Mouse (Mus musculus): ENCODE measurements around the gene Npepps. TPM values are rescaled to one million over a fixed set of nuclear protein-coding genes. Genes with fewer than 3 reads are reported as not detected.

The Npepps gene
- polyA plus RNA-seq, 1 experiment from 2014 or later, result 142 TPM

DNA sequence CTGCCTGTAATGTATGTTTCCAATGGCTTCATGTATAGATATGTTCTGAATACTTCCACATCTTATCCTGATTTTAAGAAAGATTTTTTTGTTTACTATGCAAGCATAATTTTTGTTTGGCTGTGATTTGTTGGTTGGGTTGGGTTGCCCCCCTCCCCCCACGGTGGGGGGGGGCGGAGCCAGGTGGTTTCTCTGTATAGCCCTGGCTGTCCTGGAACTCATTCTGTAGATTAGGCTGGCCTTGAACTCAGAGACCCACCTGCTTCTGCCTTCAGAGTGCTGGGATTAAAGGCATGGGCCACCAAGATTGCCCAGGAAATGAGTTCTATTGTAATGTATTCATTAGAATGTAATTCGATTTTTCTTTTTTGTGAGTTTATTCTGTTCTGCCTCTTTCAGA is 91.2 kb downstream of the Npepps start:
- Histone ChIP-seq H3K4me3 (peak overlapping the region; percentile 92), H3K9me3 (no peaks in the 10 kb centered on the region), H3K4me2 (peak overlapping the region; percentile 60), H3K36me3 (peaks cover 13% of the 10 kb centered on the region), H3K27ac (replicated peaks) (no peak overlapping the region), H3K4me1 (replicated peaks) (peaks cover 35% of the 10 kb centered on the region), H3K27me3 (no peaks in the 10 kb centered on the region), H3K9ac (no peak overlapping the region)
- ATAC-seq (ENCODE audit: low FRiP score, low read depth), result no peak
- 40% methylated on average over 3 of the region's 3 CpGs for WGBS

DNA sequence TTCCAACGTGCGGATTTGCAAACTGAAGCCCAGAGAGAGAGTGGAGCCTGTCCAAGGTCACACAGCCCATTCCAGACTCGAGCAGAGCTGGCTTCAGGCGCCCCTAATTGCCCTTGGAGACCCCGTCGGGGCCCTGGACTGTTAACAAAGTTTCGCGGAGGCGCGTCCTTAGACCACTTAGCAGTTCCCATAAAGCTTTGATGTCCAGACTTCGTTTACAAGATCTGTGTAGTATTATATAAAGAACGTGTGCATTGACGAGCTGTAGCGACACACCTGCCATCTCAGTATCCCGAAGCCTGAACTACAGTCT is 91.8 kb downstream of the Npepps start:
- no peaks in the 10 kb centered on the region for H3K27me3 ChIP-seq
- ATAC-seq (ENCODE audit: low FRiP score, low read depth), result no peak
- WGBS, result under 1% methylated on average over 15 of the region's 15 CpGs
- H3K9ac ChIP-seq, result peak overlapping the region; percentile 58
- peak overlapping the region; percentile 60 for H3K4me2 ChIP-seq
- peak overlapping the region; percentile 91 for H3K27ac ChIP-seq (replicated peaks)
- H3K4me1 ChIP-seq (replicated peaks), result peaks cover 39% of the 10 kb centered on the region
- H3K4me3 ChIP-seq, result peak overlapping the region; percentile 92
- no peaks in the 10 kb centered on the region for H3K9me3 ChIP-seq
- H3K36me3 ChIP-seq, result peaks cover 20% of the 10 kb centered on the region

DNA sequence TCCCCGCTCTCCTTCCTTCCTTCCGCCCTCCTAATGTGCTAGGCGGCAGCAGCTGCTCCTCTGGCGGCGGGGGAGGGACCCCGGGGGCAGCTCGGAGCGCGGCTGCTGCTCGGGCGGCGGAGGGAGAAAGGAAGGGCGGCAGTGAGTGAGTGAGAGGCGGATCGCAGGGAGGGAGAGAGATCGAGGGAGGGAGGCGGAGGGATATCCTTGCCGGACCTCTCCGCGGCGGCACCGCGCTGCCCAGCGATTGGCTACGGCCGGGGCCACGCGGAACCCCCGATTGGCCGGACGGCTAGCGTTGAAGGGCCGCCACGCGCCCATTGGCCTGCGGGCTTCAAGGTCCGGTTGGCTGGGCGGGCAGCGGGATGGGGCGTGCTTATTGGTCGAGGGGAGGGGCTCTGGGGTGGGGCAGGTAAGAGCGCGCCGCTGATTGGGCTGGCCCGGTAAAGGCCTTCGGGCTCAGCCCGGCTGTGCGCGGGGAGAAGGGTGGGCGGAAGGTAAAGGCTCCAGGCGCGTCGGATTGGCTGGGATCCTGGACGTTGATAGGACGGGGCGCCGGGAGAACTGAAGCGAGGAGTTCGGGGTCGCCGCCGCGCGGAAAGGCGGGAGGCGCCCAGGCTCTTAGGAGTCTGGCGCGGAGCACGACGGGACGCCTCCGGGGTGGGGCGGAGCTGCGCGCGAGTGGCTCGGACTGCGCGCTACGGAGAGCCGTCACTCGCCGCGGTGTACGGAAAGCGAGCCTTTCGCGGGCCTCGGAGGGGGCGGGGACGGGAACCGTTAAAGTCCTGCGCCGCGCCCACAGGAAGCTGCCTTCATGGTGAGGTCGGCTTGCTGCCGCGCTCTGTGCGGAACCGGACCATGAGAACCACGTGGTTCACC is 92.4 kb downstream of the Npepps start, which contains the start of gene Kpnb1:
TSS of gene Kpnb1 (minus strand) at position 118 of the 879 bp plus-strand sequence.
- ATAC-seq (ENCODE audit: low FRiP score, low read depth), result peak; percentile 97

DNA sequence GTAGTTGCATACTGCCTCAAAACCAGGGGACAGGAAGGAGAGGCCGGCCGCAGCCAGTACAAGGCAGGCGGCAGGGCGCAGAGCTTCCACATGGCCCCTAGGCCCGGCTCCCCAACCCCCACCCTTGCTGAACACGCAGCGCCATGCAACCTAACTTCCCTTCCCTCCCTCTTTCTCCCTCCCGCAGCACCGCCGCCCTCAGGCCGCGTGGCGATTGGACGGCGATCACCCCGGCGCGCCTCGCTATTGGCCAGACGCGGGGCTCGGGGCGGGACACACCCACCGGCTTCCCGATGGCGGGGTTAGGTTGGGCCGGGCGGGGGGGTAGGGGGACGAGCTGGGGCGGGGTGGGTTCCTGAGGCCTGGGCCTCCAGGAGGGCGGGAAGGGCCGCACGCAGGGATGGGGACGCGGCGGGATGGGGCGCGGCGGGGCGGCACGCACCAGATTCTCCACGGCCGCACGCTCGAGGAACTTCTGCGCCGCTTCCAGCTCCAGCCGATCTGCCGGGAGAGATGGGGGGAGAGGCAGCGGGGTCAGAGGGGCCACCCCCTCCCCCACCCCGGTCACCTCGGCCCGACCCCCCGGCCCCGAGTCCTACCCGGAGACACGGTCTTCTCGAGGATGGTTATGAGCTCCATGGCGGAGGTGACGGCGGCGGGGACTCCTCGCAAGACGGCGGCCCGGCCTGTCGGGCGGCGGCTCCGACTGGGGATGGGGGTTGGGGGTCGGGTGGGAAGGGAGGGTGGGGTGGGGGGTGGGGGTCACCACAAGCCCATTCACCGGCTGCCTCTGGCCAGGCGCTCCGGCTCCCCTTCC is 93.3 kb downstream of the Npepps start:
- H3K9ac ChIP-seq, result peak overlapping the region; percentile 85
- H3K4me2 ChIP-seq, result peak overlapping the region; percentile 88
- no peaks in the 10 kb centered on the region for H3K9me3 ChIP-seq

More for the DNA sequence above, 92.4 kb downstream of the Npepps start, which contains the start of gene Kpnb1:
- H3K27ac ChIP-seq (replicated peaks), result peak within 1 kb of the TSS; percentile 95
- H3K4me2 ChIP-seq, result peak within 1 kb of the TSS; percentile 88
- under 1% methylated on average over 92 of the region's 101 CpGs for WGBS
- no peaks in the 10 kb centered on the region for H3K9me3 ChIP-seq
- peaks cover 39% of the 10 kb centered on the region for H3K4me1 ChIP-seq (replicated peaks)
- peak within 1 kb of the TSS; percentile 85 for H3K9ac ChIP-seq
- no peaks in the 10 kb centered on the region for H3K27me3 ChIP-seq
- peak within 1 kb of the TSS; percentile 92 for H3K4me3 ChIP-seq
- peaks cover 25% of the 10 kb centered on the region for H3K36me3 ChIP-seq

DNA sequence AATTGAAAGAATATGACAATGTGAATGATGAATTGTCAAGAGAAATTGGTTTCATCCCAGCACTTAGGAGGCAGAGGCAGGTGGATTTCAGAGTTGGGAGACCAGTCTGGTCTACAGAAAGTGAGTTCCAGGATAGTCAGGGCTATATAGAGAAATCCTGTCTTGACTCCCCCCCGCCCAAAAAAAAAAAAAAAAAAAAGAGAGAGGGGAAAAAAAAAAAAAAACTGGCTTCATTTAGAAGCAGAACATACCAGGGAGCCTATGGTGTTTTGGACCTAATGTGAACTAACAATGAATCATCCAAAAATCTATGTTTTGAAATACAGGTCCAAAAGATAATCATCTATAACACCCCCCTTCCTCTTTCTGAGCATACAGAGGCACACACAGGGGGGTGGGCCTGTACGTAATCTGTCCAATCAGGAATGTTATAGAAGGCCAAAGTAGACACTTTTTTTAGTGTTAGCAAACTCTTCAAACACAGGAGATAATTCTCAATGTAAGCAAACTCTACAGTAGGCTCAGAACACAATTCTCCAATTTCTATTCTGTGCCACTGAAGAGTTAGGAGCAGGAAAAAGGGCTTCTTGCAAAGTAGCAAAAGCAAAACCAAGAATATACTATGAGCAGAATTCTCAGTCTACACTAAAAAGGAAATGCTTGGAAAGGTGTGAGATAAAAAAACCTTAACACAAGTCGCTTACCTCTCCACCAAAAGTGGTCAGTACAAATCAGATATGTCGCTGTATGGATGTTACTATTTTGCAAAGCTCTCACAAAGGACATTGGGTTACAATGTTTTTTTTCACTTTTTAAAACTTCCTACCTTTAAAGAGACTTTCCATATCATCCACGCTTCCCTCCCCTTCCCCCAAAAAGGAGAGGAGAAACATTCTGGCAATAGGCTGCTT is 94.5 kb downstream of the Npepps start:
- H3K36me3 ChIP-seq, result peaks cover 46% of the 10 kb centered on the region
- no peaks in the 10 kb centered on the region for H3K9me3 ChIP-seq
- H3K4me1 ChIP-seq (replicated peaks), result peaks cover 39% of the 10 kb centered on the region
- H3K9ac ChIP-seq, result peak overlapping the region; percentile 50; the same call in 1 of the 2 replicates
- ATAC-seq (ENCODE audit: low FRiP score, low read depth), result no peak
- no peaks in the 10 kb centered on the region for H3K27me3 ChIP-seq
- peak overlapping the region; percentile 88 for H3K4me2 ChIP-seq
- 69% methylated on average over 5 of the region's 5 CpGs for WGBS
- peak overlapping the region; percentile 92 for H3K4me3 ChIP-seq
- H3K27ac ChIP-seq (replicated peaks), result no peak overlapping the region

More for the DNA sequence above, 93.3 kb downstream of the Npepps start:
- H3K36me3 ChIP-seq, result peaks cover 34% of the 10 kb centered on the region
- WGBS, result under 1% methylated on average over 51 of the region's 74 CpGs
- H3K4me1 ChIP-seq (replicated peaks), result peaks cover 39% of the 10 kb centered on the region
- peak overlapping the region; percentile 92 for H3K4me3 ChIP-seq
- peak; percentile 81 for ATAC-seq (ENCODE audit: low FRiP score, low read depth)
- H3K27me3 ChIP-seq, result no peaks in the 10 kb centered on the region
- peak overlapping the region; percentile 95 for H3K27ac ChIP-seq (replicated peaks)

DNA sequence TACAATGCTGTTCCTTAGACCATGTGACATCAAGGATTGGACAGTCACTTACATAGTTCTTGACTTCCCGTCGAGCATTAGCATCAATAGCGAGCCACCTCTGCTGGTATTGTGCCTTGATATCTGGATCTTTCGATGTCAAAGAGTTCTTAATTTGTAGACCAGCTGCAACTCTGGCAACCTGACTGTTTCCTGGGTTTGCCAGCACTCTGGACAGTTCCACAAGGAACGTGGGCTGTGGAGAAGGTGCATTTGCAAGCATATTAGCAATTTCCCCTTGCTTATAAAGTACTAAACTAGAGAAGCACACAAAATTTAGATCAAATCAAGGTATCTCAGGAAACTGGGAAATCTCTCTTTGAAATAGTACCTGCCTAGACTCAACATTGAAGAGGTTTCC is 95.6 kb downstream of the Npepps start:
- Histone ChIP-seq H3K36me3 (peaks cover 56% of the 10 kb centered on the region), H3K9ac (no peak overlapping the region), H3K4me1 (replicated peaks) (peaks cover 39% of the 10 kb centered on the region), H3K4me2 (no peak overlapping the region), H3K9me3 (no peaks in the 10 kb centered on the region), H3K4me3 (no peak overlapping the region), H3K27ac (replicated peaks) (no peak overlapping the region), H3K27me3 (no peaks in the 10 kb centered on the region)
- 84% methylated on average over 5 of the region's 5 CpGs for WGBS
- ATAC-seq (ENCODE audit: low FRiP score, low read depth), result no peak

DNA sequence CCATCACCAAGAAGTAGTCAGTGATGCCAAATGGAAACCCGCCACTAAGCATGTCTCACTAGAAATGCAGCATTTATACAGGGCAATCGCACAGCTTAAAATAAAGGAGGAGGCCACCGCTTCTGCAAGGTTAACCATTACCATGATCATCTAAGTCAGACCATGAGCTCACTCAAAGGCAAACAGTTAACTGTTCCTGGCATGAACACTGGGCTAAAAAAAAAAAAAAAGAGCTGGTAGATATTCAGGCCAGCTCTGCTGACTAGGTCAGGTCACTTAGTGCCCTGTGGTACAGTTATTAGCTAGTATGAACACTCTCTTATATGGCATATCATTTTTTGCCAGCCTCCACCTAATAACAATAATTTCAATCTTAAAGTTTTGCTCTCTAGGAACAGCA is 98.0 kb downstream of the Npepps start:
- Histone ChIP-seq H3K27ac (replicated peaks) (no peak overlapping the region), H3K27me3 (no peaks in the 10 kb centered on the region), H3K4me2 (no peak overlapping the region), H3K9ac (no peak overlapping the region), H3K4me3 (no peak overlapping the region), H3K4me1 (replicated peaks) (peaks cover 28% of the 10 kb centered on the region), H3K9me3 (no peaks in the 10 kb centered on the region), H3K36me3 (peaks cover 78% of the 10 kb centered on the region)
- WGBS, result 92% methylated on average over 3 of the region's 3 CpGs
- no peak for ATAC-seq (ENCODE audit: low FRiP score, low read depth)

DNA sequence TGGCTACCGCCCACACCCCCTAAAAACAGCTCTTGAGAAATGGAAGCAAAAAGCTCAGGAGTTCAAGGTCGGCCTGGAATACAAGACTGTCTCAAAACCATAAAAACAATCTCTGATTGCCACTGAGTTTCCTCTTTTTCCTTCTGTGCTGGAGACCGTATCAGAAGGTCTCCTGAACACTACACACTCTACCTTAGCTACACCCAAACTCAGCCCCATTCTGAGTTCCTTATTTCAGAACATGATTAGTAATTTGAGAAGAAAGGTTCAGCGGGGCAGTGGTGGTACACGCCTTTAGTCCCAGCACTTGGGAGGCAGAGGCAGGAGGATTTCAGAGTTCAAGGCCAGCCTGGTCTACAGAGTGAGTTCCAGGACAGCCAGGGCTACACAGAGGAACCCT is 99.4 kb downstream of the Npepps start:
- Histone ChIP-seq H3K4me1 (replicated peaks) (peaks cover 20% of the 10 kb centered on the region), H3K36me3 (peaks cover 91% of the 10 kb centered on the region), H3K27ac (replicated peaks) (no peak overlapping the region), H3K4me3 (no peak overlapping the region), H3K4me2 (no peak overlapping the region), H3K27me3 (no peaks in the 10 kb centered on the region), H3K9ac (no peak overlapping the region), H3K9me3 (no peaks in the 10 kb centered on the region)
- no peak for ATAC-seq (ENCODE audit: low FRiP score, low read depth)
- WGBS, result 88% methylated on average over 5 of the region's 5 CpGs

DNA sequence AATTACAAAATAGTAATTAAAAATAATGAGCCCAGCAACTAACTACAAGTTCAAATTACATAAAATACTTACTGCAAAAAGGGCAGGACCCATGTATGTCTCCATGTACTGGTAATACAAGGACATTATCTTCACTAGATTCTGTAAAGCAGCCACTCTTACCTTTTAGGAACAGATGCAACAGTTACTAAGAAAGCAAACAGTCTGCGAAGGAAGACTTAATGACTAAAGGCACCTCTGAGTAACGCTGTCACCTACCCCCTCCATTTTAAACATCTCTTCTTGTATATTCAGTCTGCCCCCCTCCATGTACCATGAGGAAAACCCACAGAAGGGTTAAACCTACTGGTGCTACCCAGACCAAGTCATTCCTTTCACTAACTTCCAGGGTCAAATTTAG is 102.2 kb downstream of the Npepps start:
- no peak for ATAC-seq (ENCODE audit: low FRiP score, low read depth)
- no peaks in the 10 kb centered on the region for H3K4me1 ChIP-seq (replicated peaks)
- 97% methylated on average over 2 of the region's 2 CpGs for WGBS
- no peak overlapping the region for H3K4me2 ChIP-seq
- no peak overlapping the region for H3K9ac ChIP-seq
- H3K27me3 ChIP-seq, result no peaks in the 10 kb centered on the region
- H3K4me3 ChIP-seq, result no peak overlapping the region
- no peaks in the 10 kb centered on the region for H3K9me3 ChIP-seq
- H3K27ac ChIP-seq (replicated peaks), result no peak overlapping the region
- H3K36me3 ChIP-seq, result peaks cover 95% of the 10 kb centered on the region

DNA sequence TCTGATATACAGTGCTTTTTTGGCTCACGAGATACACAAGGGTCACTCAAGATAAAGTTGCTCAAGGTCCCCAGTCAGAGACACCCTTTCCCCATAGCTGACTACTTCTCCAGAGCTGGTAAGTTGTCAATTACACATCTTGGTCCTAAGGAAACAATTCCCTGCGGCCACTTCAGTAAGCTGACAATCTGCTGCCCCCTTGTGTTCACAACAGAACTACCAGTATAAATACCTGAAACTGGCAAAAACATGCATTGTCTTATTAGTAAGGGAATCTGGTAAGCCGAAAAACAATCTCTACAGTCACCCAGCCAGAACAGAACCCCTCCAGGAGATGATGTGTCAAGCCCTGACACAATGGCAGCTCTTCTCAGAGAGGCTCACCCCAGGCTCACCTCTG is 103.6 kb downstream of the Npepps start:
- Histone ChIP-seq H3K4me1 (replicated peaks) (no peaks in the 10 kb centered on the region), H3K27ac (replicated peaks) (no peak overlapping the region), H3K9me3 (no peaks in the 10 kb centered on the region), H3K4me3 (no peak overlapping the region), H3K36me3 (peaks cover 94% of the 10 kb centered on the region), H3K9ac (no peak overlapping the region), H3K4me2 (no peak overlapping the region), H3K27me3 (no peaks in the 10 kb centered on the region)
- no peak for ATAC-seq (ENCODE audit: low FRiP score, low read depth)
- 43% methylated on average over 3 of the region's 3 CpGs for WGBS

DNA sequence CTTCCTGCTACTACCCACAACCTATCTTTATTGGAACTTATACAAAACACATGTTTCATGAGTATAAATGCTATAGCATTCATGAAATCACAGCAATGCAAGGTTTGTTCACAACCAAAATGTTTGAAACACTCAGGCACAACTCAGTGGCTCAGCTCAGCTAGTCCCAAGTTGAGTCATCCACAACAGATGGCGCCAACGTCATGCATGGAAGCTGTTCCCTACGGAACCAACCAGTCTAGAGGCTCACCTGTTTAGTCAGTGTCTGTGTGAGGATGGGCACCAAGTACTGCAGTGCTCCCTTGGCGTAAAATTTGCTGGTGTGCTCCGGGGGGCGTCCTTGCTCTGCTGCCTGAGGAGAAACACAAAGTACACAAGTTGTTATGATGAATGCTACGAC is 104.9 kb downstream of the Npepps start:
- Histone ChIP-seq H3K36me3 (peaks cover 94% of the 10 kb centered on the region), H3K4me2 (no peak overlapping the region), H3K9me3 (no peaks in the 10 kb centered on the region), H3K27me3 (no peaks in the 10 kb centered on the region), H3K9ac (no peak overlapping the region), H3K4me3 (no peak overlapping the region), H3K4me1 (replicated peaks) (no peaks in the 10 kb centered on the region), H3K27ac (replicated peaks) (no peak overlapping the region)
- 91% methylated on average over 7 of the region's 7 CpGs for WGBS
- ATAC-seq (ENCODE audit: low FRiP score, low read depth), result no peak
